Mouse (Mus musculus): ENCODE data around the gene Klk1b4.
A peak's percentile ranks its signal among the peaks of the same experiment; 100 is the strongest.
"Not testable (repeated sequence)": the region's sequence is repeated elsewhere in the genome, so short reads cannot be mapped to it uniquely, and the experiment has no call there.

The Klk1b4 gene

DNA sequence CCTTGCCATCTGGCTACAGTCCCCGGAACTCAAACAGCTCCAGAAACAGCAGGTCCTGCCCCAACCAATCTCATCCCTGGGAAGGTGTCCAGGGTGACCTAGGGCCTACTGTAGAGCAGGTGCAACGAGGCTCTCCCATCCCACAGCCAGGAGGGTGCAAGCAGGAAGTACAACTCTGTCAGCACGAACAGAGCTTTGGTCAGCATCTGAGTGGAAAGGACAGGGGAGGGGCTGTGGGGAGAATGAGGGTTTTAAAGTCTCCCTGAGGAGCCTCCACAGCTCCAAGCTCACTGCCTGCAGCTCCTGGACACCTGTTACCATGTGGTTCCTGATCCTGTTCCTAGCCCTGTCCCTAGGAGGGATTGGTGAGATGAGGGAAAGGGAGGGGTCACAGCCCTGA lies at the start of gene Klk1b4:
Gene Klk1b4 (plus strand): TSS at position 301 of the 400 bp plus-strand sequence.
- DNase-seq: not testable (repeated sequence)

DNA sequence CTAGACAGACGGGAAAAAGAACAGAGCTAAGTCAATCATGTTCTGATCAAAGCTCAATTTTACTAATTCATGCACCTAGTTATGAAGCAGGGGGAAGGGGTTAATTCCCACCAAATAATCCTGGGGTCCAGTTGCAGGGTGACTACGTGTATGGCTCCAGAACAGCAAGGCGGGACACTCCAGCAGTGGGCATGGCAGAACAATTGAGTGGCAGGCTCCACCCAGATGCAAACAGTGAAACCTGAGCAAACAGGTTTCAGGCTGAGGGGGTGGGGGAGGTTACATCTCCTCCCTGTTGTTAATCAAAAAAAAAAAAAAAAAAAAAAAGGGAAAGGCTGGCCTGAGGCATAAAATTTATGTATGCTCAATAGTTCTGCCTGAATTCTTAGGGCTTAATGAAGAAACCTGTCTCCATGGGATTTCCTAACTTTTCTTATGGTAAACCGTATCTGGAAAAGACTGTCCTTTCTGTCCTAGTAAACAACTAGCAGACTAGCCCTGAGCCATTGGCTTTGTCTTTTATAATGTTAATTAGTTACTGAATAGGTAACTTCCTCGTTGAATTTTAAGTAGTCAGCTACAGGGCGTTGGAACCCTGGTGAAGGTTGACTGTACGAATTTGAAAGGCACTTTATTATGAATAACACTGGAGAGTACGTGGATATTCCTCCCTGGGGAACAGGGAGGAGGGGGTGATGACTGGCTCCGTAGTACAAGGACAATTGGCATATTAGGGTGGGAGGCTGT lies 27.8 kb upstream of the Klk1b4 start:
- no peak for DNase-seq

DNA sequence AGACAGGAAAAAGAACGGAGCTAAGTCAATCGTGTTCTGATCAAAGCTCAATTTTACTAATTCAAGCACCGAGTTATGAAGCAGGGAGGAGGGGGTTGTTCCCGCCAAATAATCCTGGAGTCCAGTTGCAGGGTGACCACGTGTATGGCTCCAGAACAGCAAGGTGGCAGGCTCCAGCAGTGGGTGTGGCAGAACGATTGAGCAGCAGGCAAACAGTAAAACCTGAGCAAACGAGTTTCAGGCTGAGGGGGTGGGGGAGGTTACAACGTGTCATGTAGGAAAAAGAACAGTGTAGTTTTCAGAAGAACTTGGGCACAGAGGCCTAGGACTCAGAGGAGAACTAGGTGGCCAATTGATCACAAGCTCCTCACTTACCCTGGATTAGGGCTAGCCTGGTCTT lies 20.7 kb upstream of the Klk1b4 start:
- not testable (repeated sequence) for DNase-seq

- not testable (repeated sequence) for DNase-seq
Measured at GRCm38 (mm10) chr7:44187936-44188335, 19.3 kb upstream of the Klk1b4 start, which contains the start of gene Klk1b24. TSS of gene Klk1b24 (plus strand) at chr7:44188236.

GRCm38 (mm10) chr7:44193466-44193865 lies 13.8 kb upstream of the Klk1b4 start:
- DNase-seq: not testable (repeated sequence)

DNA sequence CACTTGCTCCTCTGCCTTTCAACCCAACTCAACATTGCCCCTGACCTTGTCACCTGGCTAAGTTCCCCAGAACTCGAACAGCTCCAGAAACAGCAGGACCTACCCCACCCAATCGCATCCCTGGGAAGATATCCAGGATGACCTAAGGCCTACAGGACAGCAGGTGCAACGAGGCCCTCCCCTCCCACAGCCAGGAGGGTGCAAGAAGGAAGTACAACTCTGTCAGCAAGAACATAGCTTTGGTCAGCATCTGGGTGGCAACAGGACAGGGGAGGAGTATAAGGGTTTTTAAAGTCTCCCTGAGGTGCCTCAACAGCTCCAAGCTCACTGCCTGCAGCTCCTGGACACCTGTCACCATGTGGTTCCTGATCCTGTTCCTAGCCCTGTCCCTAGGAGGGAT lies 9.3 kb upstream of the Klk1b4 start, which contains the start of gene Klk1b3:
Gene Klk1b3 (plus strand): TSS at position 301 of the 400 bp plus-strand sequence.
- DNase-seq: no peak

GRCm38 (mm10) chr7:44208307-44208706 lies 1.1 kb downstream of the Klk1b4 start:
- no peak for DNase-seq

DNA sequence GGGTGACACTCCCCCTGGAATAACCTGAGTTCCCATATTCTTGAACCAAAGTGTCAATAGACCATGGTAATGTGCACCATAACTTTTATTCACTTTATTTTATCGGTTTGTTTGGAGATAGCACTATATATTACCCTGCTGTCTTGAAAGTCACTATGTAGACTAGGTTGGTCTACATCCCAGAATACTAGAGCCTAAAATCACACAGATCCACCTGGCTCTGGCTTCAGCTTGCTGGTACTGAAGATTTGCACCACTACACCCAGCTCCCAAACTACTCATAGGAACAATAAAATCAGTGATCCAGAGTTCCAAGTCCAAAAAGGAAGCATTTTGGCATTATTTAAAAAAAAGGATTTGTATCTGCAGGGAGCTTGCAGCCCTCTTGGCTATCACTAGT lies 8.4 kb downstream of the Klk1b4 start, which contains the start of gene Klk1b5:
Gene Klk1b5 (plus strand): TSS at position 301 of the 400 bp plus-strand sequence.
- DNase-seq: no peak

GRCm38 (mm10) chr7:44221601-44222000 lies 14.4 kb downstream of the Klk1b4 start:
- not testable (repeated sequence) for DNase-seq

DNA sequence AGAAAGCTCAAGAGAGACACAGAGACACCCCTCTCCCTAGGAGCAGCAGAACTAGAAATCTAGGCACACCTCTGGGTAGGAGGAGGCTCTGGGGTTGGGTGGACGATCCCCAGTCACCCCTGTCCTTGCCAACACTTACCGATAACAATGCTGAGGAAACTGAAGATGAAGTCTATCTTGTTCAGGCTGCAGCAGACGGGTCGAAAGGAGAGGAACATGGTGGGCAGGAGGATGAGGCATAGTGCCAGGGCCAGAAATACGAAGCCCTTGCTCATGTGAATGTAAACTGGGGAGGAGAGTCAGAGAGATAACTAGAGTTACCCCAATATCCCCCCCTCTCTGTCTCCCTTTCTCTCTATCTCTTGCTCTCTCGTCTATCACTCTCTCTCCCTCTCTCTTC lies 15.1 kb downstream of the Klk1b4 start:
- not testable (repeated sequence) for DNase-seq

DNA sequence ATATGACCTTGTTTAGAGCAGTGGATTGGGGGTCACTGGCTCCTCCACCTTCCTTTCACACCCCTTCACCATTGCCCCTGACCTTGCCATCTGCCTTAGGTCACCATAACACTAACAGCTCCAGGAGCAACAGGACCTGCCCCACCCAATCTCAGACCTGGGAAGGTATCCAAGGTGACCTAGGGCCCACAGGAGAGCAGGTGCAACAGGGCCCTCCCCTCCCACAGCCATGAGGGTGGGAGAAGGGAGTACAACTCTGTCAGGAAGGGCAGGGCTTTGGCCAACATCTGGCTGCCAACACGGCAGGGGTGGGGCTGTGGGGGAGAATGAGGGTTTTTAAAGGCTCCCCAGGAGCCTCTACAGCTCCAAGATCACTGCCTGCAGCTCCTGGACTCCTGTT lies 17.8 kb downstream of the Klk1b4 start, which contains the start of gene Klk1:
Gene Klk1 (plus strand): TSS at position 285 of the 400 bp plus-strand sequence.
- no peak for DNase-seq

GRCm38 (mm10) chr7:44235909-44236308 lies 28.7 kb downstream of the Klk1b4 start, which contains the start of gene Gm36864:
TSS of gene Gm36864 (plus strand) at chr7:44236177.
- no peak for DNase-seq

DNA sequence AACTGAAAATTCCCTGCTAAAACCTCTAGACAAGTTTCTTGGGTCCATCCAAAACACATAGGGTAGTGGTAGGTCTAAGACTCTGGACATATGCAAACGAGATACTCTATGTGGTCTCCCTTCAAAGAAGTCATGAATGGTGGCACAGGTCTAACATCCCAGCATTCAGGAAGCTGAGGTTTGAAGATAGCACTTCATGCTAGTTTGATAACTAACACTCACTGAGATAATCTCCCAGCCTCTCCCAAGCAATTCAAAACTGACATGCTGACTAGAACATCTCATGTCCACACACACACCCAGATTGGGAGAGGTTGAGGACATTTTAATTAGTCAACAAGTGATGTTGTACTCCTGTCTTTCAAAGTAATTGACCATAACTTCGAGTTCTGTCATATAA lies 32.7 kb downstream of the Klk1b4 start:
- no peak for DNase-seq

DNA sequence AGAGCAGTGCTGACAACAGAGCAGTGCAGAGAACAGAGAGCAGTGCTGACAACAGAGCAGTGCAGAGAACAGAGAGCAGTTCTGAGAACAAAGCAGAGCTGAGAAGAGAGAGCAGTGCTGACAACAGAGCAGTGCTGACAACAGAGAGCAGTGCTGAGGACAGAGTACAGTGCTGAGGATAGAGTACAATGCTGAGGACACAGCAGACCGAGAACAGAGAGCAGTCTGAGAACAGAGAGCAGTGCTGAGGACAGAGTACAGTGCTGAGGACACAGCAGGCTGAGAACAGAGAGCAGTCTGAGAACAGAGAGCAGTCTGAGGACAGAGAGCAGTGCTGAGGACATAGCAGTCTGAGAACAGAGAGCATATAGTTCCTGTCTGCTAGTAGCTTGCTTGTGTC lies 33.5 kb downstream of the Klk1b4 start:
- DNase-seq: no peak

- no peak for DNase-seq
Measured at GRCm38 (mm10) chr7:44241163-44241562, 33.9 kb downstream of the Klk1b4 start.

GRCm38 (mm10) chr7:44244080-44244479 lies 36.8 kb downstream of the Klk1b4 start:
- no peak for DNase-seq

DNA sequence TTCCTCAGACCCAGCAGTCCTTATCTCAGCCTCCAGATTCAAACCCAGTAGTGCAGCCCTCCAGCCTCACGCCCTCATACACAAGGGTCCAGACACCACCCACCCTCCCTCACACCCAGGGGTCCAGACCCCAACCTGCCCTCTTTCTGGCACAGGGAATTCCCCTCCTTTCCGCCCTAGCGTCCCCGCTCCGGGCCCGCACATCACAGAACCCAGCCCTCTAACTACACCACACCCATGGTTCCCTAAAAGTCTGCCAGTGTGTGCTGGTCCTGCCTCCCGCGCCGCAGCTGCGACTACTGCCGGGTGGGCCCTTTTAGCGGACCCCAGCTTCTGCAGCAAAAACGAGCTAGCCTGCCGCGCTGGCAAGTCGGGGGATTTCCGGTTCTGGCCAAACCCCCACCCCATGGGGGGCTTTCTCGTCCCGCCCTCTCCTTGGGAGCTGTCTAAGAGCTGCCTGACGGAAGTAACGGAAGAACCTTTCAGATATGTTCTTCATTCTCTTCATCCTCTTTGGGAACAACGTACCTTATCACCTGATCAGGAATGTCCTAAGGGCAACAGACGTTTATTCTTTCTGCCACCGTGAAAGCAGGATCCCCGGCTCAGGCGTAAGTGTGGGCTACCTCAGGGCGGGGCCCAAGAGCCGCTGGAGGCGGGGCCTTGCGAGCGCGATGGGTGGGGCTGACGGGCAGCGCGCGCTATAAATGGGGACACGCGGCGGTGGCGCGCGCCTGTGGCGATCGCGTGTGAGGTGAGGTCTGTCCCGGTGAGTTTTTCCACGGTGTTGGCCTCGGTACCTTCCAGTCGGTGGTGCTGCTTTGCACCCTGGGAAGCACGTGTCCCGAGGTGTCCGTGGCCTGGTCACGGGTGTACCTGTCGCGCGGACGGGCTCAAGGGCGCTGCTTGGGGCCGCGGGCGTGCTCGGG lies 39.1 kb downstream of the Klk1b4 start, which contains the start of the genes 1700028J19Rik and 2410002F23Rik:
Gene 1700028J19Rik (minus strand): TSS at position 641 of the 929 bp plus-strand sequence.
Gene 2410002F23Rik (plus strand): TSS at position 668 of the 929 bp plus-strand sequence.
- DNase-seq: peak; percentile 91

GRCm38 (mm10) chr7:44246984-44247470 lies 39.8 kb downstream of the Klk1b4 start:
- no peak for DNase-seq

GRCm38 (mm10) chr7:44247971-44248370 lies 40.7 kb downstream of the Klk1b4 start:
- no peak for DNase-seq

- no peak for DNase-seq
Measured at GRCm38 (mm10) chr7:44249248-44249647, 42.0 kb downstream of the Klk1b4 start.

- not testable (repeated sequence) for DNase-seq
Measured at GRCm38 (mm10) chr7:44250732-44251275, 43.6 kb downstream of the Klk1b4 start.

DNA sequence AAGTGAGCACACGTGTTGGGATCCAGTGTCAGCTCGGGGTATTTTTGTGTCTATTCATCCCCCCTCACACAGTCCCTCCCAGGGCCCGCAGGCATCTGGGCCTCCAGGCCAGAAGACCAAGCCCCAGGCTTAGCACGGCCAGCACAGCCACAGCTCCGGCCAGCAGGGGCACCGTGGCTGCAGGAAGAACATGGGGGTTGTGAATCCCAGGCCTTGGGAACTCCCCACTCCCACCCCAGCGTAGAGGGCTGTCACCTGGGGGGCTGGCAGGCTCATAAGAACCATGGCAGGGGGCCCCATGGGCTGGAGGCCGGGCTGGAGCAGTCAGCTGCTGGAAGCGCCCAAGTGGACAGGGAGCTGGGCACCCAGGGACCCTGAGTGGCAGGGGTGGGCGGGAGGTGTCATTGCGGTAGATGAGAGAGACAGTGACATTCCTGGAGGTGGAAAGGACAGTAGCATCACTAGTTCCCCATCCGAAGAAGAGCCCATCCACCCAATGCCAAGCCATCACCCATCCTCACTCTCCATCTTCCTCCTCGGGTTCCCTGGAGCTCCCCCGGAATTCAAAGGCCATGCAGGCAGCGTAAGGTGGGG lies 45.9 kb downstream of the Klk1b4 start:
- no peak for DNase-seq

All from layer of hippocampus, adult 9-11 months (tissue).